Comparison of ENCODE assay signal across 13 mouse cellular contexts in genomic region chr14:67548750-67549149, GRCm38 (mm10).
A peak's percentile ranks its signal among the peaks of the same experiment; 100 is the strongest.
DNase-seq lines count a peak whose midpoint lies in the region; ATAC-seq and TF ChIP-seq lines count a peak whose summit lies in the region.
"Had no signal": no experiment of that assay in that cellular context is flagged by ENCODE, and none has a peak within 500 bp of the region (broad histone marks: within the 10 kb centered on the region; RNA-seq: fewer than 3 reads in every experiment).

No protein-coding gene starts in this region.

- H3K36me3 ChIP-seq in kidney, embryonic 15.5 days: no peaks in the 10 kb centered on the region
- H3K36me3 ChIP-seq in thymus, adult 2 months (ENCODE audit: control insufficient read depth, insufficient read depth, low read length): no peaks in the 10 kb centered on the region
- H3K36me3 ChIP-seq: embryonic facial prominence, embryonic 12.5 days; forebrain, embryonic 15.5 days; lung, embryonic 15.5 days; midbrain, embryonic 15.5 days had no signal

- no peak overlapping the region for H3K9ac ChIP-seq in kidney, embryonic 15.5 days
- H3K9ac ChIP-seq: embryonic facial prominence, embryonic 12.5 days; forebrain, embryonic 15.5 days; lung, embryonic 15.5 days; midbrain, embryonic 15.5 days had no signal

- 85% methylated on average over 6 of the region's 6 CpGs for WGBS in kidney, embryonic 15.5 days
- 89% methylated on average over 6 of the region's 6 CpGs for WGBS in thymus, adult 2 months

- no peaks in the 10 kb centered on the region for H3K9me3 ChIP-seq in kidney, embryonic 15.5 days (replicated peaks)
- H3K9me3 ChIP-seq: lung, embryonic 15.5 days; midbrain, embryonic 15.5 days had no signal

- no peak for TF ChIP-seq CTCF in thymus, adult 2 months (IDR thresholded peaks at IDR 0.05; ENCODE audit: borderline replicate concordance, control insufficient read depth, extremely low read depth, insufficient read depth, low read length, poor library complexity)

- H3K27me3 ChIP-seq in kidney, embryonic 15.5 days: no peaks in the 10 kb centered on the region
- no peaks in the 10 kb centered on the region for H3K27me3 ChIP-seq in thymus, adult 2 months (ENCODE audit: control insufficient read depth, insufficient read depth, low read length)
- H3K27me3 ChIP-seq: forebrain, embryonic 15.5 days; lung, embryonic 15.5 days; midbrain, embryonic 15.5 days had no signal

- H3K4me1 ChIP-seq in kidney, embryonic 15.5 days: no peaks in the 10 kb centered on the region
- H3K4me1 ChIP-seq in thymus, adult 2 months (replicated peaks; ENCODE audit: control insufficient read depth, insufficient read depth, low read length): no peaks in the 10 kb centered on the region
- H3K4me1 ChIP-seq: embryonic facial prominence, embryonic 12.5 days; lung, embryonic 15.5 days had no signal

- no peak for TF ChIP-seq POLR2A in thymus, adult 2 months (IDR thresholded peaks at IDR 0.05; ENCODE audit: control insufficient read depth, extremely low read depth, insufficient read depth, low read length, poor library complexity)

- no peak overlapping the region for H3K4me2 ChIP-seq in kidney, embryonic 15.5 days
- H3K4me2 ChIP-seq: embryonic facial prominence, embryonic 12.5 days; forebrain, embryonic 15.5 days; lung, embryonic 15.5 days; midbrain, embryonic 15.5 days had no signal

- no peak overlapping the region for H3K4me3 ChIP-seq in kidney, embryonic 15.5 days (replicated peaks)
- no peak overlapping the region for H3K4me3 ChIP-seq in thymus, adult 2 months (ENCODE audit: control insufficient read depth, insufficient read depth, low read length)
- H3K4me3 ChIP-seq: embryonic facial prominence, embryonic 12.5 days; forebrain, embryonic 15.5 days; lung, embryonic 15.5 days; midbrain, embryonic 15.5 days had no signal

- no peak for ATAC-seq in kidney, embryonic 15.5 days (replicated peaks; ENCODE audit: low FRiP score)
- ATAC-seq: forebrain, embryonic 15.5 days; midbrain, embryonic 15.5 days had no signal

- DNase-seq in adrenal gland, postnatal 14 days: peak; percentile 27
- no peak for DNase-seq in adrenal gland, adult 18-20 months (ENCODE audit: low spot score in 2 of 2)
- DNase-seq in kidney, postnatal 10 days: peak; percentile 21
- DNase-seq in thymus, adult 2 months: peak; percentile 5
- no peak for DNase-seq in thymus, postnatal 10 days (ENCODE audit: low spot score in 2 of 2)
- peak; percentile 59 for DNase-seq in testis, postnatal 10 days (ENCODE audit: low spot score)
- DNase-seq in spleen, adult 18-20 months: no peak
- DNase-seq: right cerebral cortex, postnatal 25 days had no signal

- H3K27ac ChIP-seq in kidney, embryonic 15.5 days: no peak overlapping the region
- no peak overlapping the region for H3K27ac ChIP-seq in thymus, adult 2 months (ENCODE audit: control insufficient read depth, insufficient read depth, low read length)
- H3K27ac ChIP-seq: embryonic facial prominence, embryonic 12.5 days; forebrain, embryonic 15.5 days; lung, embryonic 15.5 days; midbrain, embryonic 15.5 days had no signal

Comparison
In these comparisons a context has a peak if more than half of its experiments do, and no peak if none do; other contexts are left out.
1. DNase-seq: peak in adrenal gland, postnatal 14 days (single experiment), kidney, postnatal 10 days (single experiment), thymus, adult 2 months (single experiment) and testis, postnatal 10 days (single experiment); none in adrenal gland, adult 18-20 months (0 of 2), thymus, postnatal 10 days (0 of 2) and spleen, adult 18-20 months (0 of 2).